Mouse (Mus musculus) ES-E14 (cell line): Measurements from ENCODE around the gene Atp6v0b. TPM values are rescaled to one million over a fixed set of nuclear protein-coding genes. Genes with fewer than 3 reads are reported as not detected.

Experiments used
- DNase-seq: peaks from one replicate; pipeline ENCODE4 v3.0.0-alpha.2; 2013; ENCODE audit warnings: low read depth, low spot score
- H3K27ac ChIP-seq: 2 replicates; pipeline ENCODE4 v1.5.1; 2012; ENCODE audit warnings: low read depth, mild to moderate bottlenecking, low read length, moderate library complexity, mixed read lengths; ENCODE audit not compliant: poor library complexity, insufficient read depth, severe bottlenecking
- H3K36me3 ChIP-seq: 2 replicates; pipeline ENCODE4 v1.6.1; 2012; ENCODE audit warnings: mild to moderate bottlenecking, low read length, moderate library complexity, mixed read lengths; ENCODE audit not compliant: control insufficient read depth, poor library complexity, insufficient read depth, severe bottlenecking
- H3K4me1 ChIP-seq, 2 experiments: fragments of 150-350 bp in 1 of 2; sonication (generic) in 1 of 2; 2 replicates each; pipeline ENCODE4 v1.6.1; 2012; ENCODE audit warnings: low read length in 2 of 2, mild to moderate bottlenecking in 1 of 2, mixed read lengths in 1 of 2; ENCODE audit not compliant: control insufficient read depth in 2 of 2, insufficient read depth in 2 of 2, poor library complexity in 1 of 2
- H3K4me3 ChIP-seq, 2 experiments: fragments of 150-350 bp in 1 of 2; sonication (generic) in 1 of 2; 2 replicates each; pipeline ENCODE4 v1.5.1; 2012; ENCODE audit warnings: low read length in 2 of 2, low read depth in 1 of 2, mild to moderate bottlenecking in 1 of 2, mixed read lengths in 1 of 2; ENCODE audit not compliant: insufficient read depth in 1 of 2, poor library complexity in 1 of 2, severe bottlenecking in 1 of 2
- H3K9ac ChIP-seq: 2 replicates; pipeline ENCODE4 v1.6.1; 2012; ENCODE audit warnings: low read depth, mild to moderate bottlenecking, low read length, mixed read lengths; ENCODE audit not compliant: poor library complexity, insufficient read depth, severe bottlenecking
- H3K9me3 ChIP-seq: fragments of 150-350 bp; sonication (generic); 2 replicates; pipeline ENCODE4 v1.6.1; 2012; ENCODE audit warnings: low read depth, mild to moderate bottlenecking, low read length; ENCODE audit not compliant: control insufficient read depth, insufficient read depth
- CHD2 ChIP-seq: IDR thresholded peaks from 2 replicates; pipeline ENCODE4 v1.6.1; 2014; ENCODE audit warnings: mild to moderate bottlenecking, low read depth, low read length, inconsistent platforms
- HCFC1 ChIP-seq: IDR thresholded peaks from 2 replicates; pipeline ENCODE4 v1.6.1; 2012; ENCODE audit warnings: low read length, inconsistent platforms, borderline replicate concordance; ENCODE audit not compliant: insufficient read depth
- MAFK ChIP-seq: IDR thresholded peaks from 2 replicates; pipeline ENCODE4 v1.6.1; 2014; ENCODE audit warnings: mild to moderate bottlenecking, low read depth, low read length, inconsistent platforms; ENCODE audit not compliant: insufficient read depth
- ZC3H11A ChIP-seq: IDR thresholded peaks from 2 replicates; pipeline ENCODE4 v1.6.1; 2012; ENCODE audit warnings: low read depth, mild to moderate bottlenecking, inconsistent platforms, low read length, borderline replicate concordance
- ZNF384 ChIP-seq: IDR thresholded peaks from 2 replicates; pipeline ENCODE4 v1.6.1; 2012; ENCODE audit warnings: low read depth, low read length, inconsistent platforms
- in situ Hi-C, 2 experiments: fragments of 600-800 bp; cut with MboI; formaldehyde crosslinking; loops; one replicate each; pipeline ENCODE4 v1.15.1; 2025; ENCODE audit warnings: low sequenced_read_pairs in 2 of 2, inconsistent platforms in 1 of 2; ENCODE audit not compliant: unreplicated experiment in 2 of 2
- total RNA-seq: library from RNA; depleted of rRNA; stranded (reverse); fragments of 300-350 nt; gene quantifications from 2 replicates; pipeline ENCODE4 v1.2.3, GENCODE M21; 2012

The Atp6v0b gene
- total RNA-seq, 1 experiment, result 267 TPM

DNA sequence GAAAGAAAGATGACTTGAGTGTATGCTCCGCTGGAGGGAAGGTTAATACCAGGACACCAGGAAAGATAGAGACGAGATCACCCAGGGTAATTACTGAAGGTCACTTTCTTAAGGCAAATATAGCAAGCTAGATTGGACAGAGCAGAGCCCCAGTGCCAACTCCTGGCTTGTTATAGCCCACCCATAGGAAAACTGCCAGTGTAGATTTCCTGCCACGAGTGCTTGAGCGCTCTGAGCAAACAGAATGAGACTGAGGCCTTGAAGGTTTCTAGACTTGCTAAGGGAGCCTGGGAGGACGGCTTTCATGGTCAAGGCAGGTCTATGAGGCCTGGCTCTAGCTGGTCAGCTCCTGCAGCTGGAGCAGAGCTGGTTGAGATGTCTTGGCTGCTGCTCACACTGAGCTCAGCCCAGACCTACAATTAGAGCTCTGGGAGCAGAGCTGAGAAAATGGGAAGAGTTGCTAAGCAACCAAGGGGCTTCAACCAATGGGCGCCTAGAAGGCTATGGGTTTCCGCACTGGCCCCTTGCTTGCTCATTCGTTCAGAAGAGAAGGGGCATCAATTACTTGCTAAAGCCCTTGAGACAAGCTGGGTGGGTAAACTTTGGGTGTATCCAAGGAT lies 21.8 kb upstream of the Atp6v0b start:
- Histone ChIP-seq H3K4me1 (peaks cover 0 to 9% of the 10 kb centered on the region in 2 experiments; a peak in 2 of 4 replicates), H3K27ac (no peak overlapping the region), H3K9me3 (no peaks in the 10 kb centered on the region), H3K36me3 (peaks cover 32% of the 10 kb centered on the region), H3K4me3 (no peak overlapping the region), H3K9ac (no peak overlapping the region)
- DNase-seq, result no peak
- TF ChIP-seq MAFK, result no peak
- no peak for TF ChIP-seq HCFC1
- TF ChIP-seq ZC3H11A, result no peak
- TF ChIP-seq CHD2, result no peak
- no peak for TF ChIP-seq ZNF384
- in situ Hi-C loops, result no loop called here

GRCm38 (mm10) chr4:117906196-117906595 lies 19.1 kb upstream of the Atp6v0b start:
- Histone ChIP-seq H3K9ac (no peak overlapping the region), H3K36me3 (peaks cover 49% of the 10 kb centered on the region), H3K9me3 (no peaks in the 10 kb centered on the region), H3K4me1 (no peaks in the 10 kb centered on the region), H3K4me3 (no peak overlapping the region), H3K27ac (no peak overlapping the region)
- no peak for DNase-seq
- TF ChIP-seq HCFC1 (no peak), ZNF384 (no peak), ZC3H11A (no peak), CHD2 (no peak), MAFK (no peak)
- in situ Hi-C loops, result no loop called here

GRCm38 (mm10) chr4:117904761-117905160 lies 17.6 kb upstream of the Atp6v0b start:
- Histone ChIP-seq H3K9me3 (no peaks in the 10 kb centered on the region), H3K9ac (no peak overlapping the region), H3K4me3 (no peak overlapping the region), H3K27ac (no peak overlapping the region), H3K36me3 (peaks cover 60% of the 10 kb centered on the region), H3K4me1 (no peaks in the 10 kb centered on the region)
- DNase-seq, result no peak
- in situ Hi-C loops, result no loop called here
- no peak for TF ChIP-seq ZC3H11A
- TF ChIP-seq CHD2, result no peak
- TF ChIP-seq MAFK, result no peak
- no peak for TF ChIP-seq ZNF384
- no peak for TF ChIP-seq HCFC1

DNA sequence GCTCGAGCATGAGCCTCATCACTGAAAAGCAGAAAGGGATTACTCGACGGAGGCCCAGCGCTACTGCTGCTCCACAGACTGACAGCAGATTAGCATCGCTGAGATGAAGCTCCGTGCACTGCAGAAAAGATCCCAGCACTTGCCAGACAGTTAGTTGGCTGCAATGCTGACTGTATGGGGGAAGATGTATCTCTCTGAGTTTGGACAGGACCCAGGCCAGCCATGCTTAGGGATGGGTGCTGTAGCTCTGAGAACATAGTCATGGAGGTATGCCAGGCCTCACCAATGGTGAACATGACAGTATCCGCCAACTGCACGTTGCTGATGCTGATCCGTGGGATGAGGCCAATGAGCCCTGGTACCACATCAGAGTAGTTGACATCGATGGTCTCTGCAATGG lies 17.0 kb upstream of the Atp6v0b start:
- no peak overlapping the region for H3K9ac ChIP-seq
- no peaks in the 10 kb centered on the region for H3K4me1 ChIP-seq
- no peaks in the 10 kb centered on the region for H3K9me3 ChIP-seq
- no peak overlapping the region for H3K4me3 ChIP-seq
- peaks cover 66% of the 10 kb centered on the region for H3K36me3 ChIP-seq
- no peak overlapping the region for H3K27ac ChIP-seq
- no peak for TF ChIP-seq ZNF384
- in situ Hi-C loops, result no loop called here
- no peak for DNase-seq

GRCm38 (mm10) chr4:117898111-117898510 lies 11.0 kb upstream of the Atp6v0b start:
- TF ChIP-seq ZC3H11A (no peak), ZNF384 (no peak)
- in situ Hi-C loops, result no loop called here
- DNase-seq, result no peak
- H3K9ac ChIP-seq, result no peak overlapping the region
- H3K4me3 ChIP-seq, result no peak overlapping the region
- no peaks in the 10 kb centered on the region for H3K4me1 ChIP-seq
- peaks cover 62% of the 10 kb centered on the region for H3K36me3 ChIP-seq
- no peaks in the 10 kb centered on the region for H3K9me3 ChIP-seq
- H3K27ac ChIP-seq, result no peak overlapping the region
